Mouse (Mus musculus) forebrain, embryonic 12.5 days (tissue): ENCODE results near the gene Ror1. TPM values are rescaled to one million over a fixed set of nuclear protein-coding genes. Genes with fewer than 3 reads are reported as not detected.

ENCODE experiments used
- ATAC-seq: fragments of 200-750 bp; cut with Nextera tagmentation; 2 replicates; pipeline ENCODE4 v1.8.0; 2017; ENCODE audit warnings: moderate TSS enrichment; ENCODE audit not compliant: low FRiP score
- H3K27ac ChIP-seq: fragments of 300-500 bp; sonication (generic); 2 replicates; pipeline ENCODE4 v1.5.1; 2016; ENCODE audit warnings: mild to moderate bottlenecking
- H3K27me3 ChIP-seq: fragments of 300-500 bp; sonication (generic); 2 replicates; pipeline ENCODE4 v1.6.1; 2016; ENCODE audit warnings: mild to moderate bottlenecking
- H3K36me3 ChIP-seq: fragments of 300-500 bp; sonication (generic); replicated peaks from 2 replicates; pipeline ENCODE4 v1.6.1; 2016; ENCODE audit warnings: mild to moderate bottlenecking
- H3K4me1 ChIP-seq: fragments of 300-500 bp; sonication (generic); 2 replicates; pipeline ENCODE4 v1.6.1; 2016
- H3K4me2 ChIP-seq: fragments of 300-500 bp; sonication (generic); 2 replicates; pipeline ENCODE4 v1.6.1; 2016; ENCODE audit warnings: mild to moderate bottlenecking, moderate library complexity
- H3K4me3 ChIP-seq: fragments of 300-500 bp; sonication (generic); replicated peaks from 2 replicates; pipeline ENCODE4 v1.5.1; 2016; ENCODE audit warnings: mild to moderate bottlenecking
- H3K9ac ChIP-seq: fragments of 300-500 bp; sonication (generic); 2 replicates; pipeline ENCODE4 v1.6.1; 2016; ENCODE audit warnings: mild to moderate bottlenecking
- H3K9me3 ChIP-seq: fragments of 300-500 bp; sonication (generic); 2 replicates; pipeline ENCODE4 v1.6.1; 2016
- WGBS: fragments of 180-500 bp; shearing (Covaris S2); methylation state at CpG from one replicate; pipeline ENCODE4 v1.1.7; 2016; 5-methylcytosine and 5-hydroxymethylcytosine counted together
- polyA plus RNA-seq: library from polyadenylated mRNA; unstranded; fragments of >200 nt; fragmentation: Nextera tagmentation; extraction: Ambion mirVana; gene quantifications from 2 replicates; pipeline ENCODE4 v1.2.1, GENCODE M21; 2016

Gene Ror1
- polyA plus RNA-seq, 1 experiment from 2014 or later: 4.6 TPM

GRCm38 (mm10) chr4:100171483-100171898 is 75.9 kb downstream of the Ror1 start:
- Histone ChIP-seq H3K27ac (no peak overlapping the region), H3K36me3 (no peaks in the 10 kb centered on the region)
- 63% methylated on average over 5 of the region's 5 CpGs for WGBS

GRCm38 (mm10) chr4:100175594-100175993 is 80.0 kb downstream of the Ror1 start:
- no peak for ATAC-seq
- Histone ChIP-seq H3K27me3 (no peaks in the 10 kb centered on the region), H3K9me3 (no peaks in the 10 kb centered on the region), H3K4me2 (no peak overlapping the region), H3K9ac (no peak overlapping the region), H3K36me3 (no peaks in the 10 kb centered on the region), H3K4me1 (peaks cover 12% of the 10 kb centered on the region), H3K4me3 (no peak overlapping the region), H3K27ac (no peak overlapping the region)
- 95% methylated on average over 7 of the region's 7 CpGs for WGBS

More at GRCm38 (mm10) chr4:100171483-100171898, 75.9 kb downstream of the Ror1 start:
- H3K9ac ChIP-seq: no peak overlapping the region
- no peak overlapping the region for H3K4me2 ChIP-seq
- no peak for ATAC-seq
- H3K27me3 ChIP-seq: no peaks in the 10 kb centered on the region
- peaks cover 27% of the 10 kb centered on the region for H3K4me1 ChIP-seq
- H3K9me3 ChIP-seq: no peaks in the 10 kb centered on the region
- H3K4me3 ChIP-seq: no peak overlapping the region

GRCm38 (mm10) chr4:100178316-100178715 is 82.7 kb downstream of the Ror1 start:
- no peak for ATAC-seq
- H3K4me3 ChIP-seq: no peak overlapping the region
- H3K9ac ChIP-seq: no peak overlapping the region
- no peak overlapping the region for H3K4me2 ChIP-seq
- H3K27ac ChIP-seq: no peak overlapping the region
- WGBS: 94% methylated on average over 3 of the region's 3 CpGs
- no peaks in the 10 kb centered on the region for H3K4me1 ChIP-seq
- H3K36me3 ChIP-seq: no peaks in the 10 kb centered on the region
- no peaks in the 10 kb centered on the region for H3K27me3 ChIP-seq
- H3K9me3 ChIP-seq: no peaks in the 10 kb centered on the region

GRCm38 (mm10) chr4:100181676-100182075 is 86.1 kb downstream of the Ror1 start:
- H3K27ac ChIP-seq: no peak overlapping the region
- H3K27me3 ChIP-seq: no peaks in the 10 kb centered on the region
- H3K4me3 ChIP-seq: no peak overlapping the region
- no peak overlapping the region for H3K4me2 ChIP-seq
- H3K36me3 ChIP-seq: no peaks in the 10 kb centered on the region
- H3K9ac ChIP-seq: no peak overlapping the region
- H3K4me1 ChIP-seq: no peaks in the 10 kb centered on the region
- no peaks in the 10 kb centered on the region for H3K9me3 ChIP-seq
- WGBS: 65% methylated on average over 5 of the region's 5 CpGs
- no peak for ATAC-seq

GRCm38 (mm10) chr4:100186781-100187180 is 91.2 kb downstream of the Ror1 start:
- no peaks in the 10 kb centered on the region for H3K9me3 ChIP-seq
- WGBS: 89% methylated on average over 8 of the region's 8 CpGs

GRCm38 (mm10) chr4:100187563-100188200 is 92.1 kb downstream of the Ror1 start:
- no peaks in the 10 kb centered on the region for H3K9me3 ChIP-seq
- no peak overlapping the region for H3K9ac ChIP-seq
- no peaks in the 10 kb centered on the region for H3K36me3 ChIP-seq
- ATAC-seq: no peak
- WGBS: 52% methylated on average over 6 of the region's 6 CpGs
- no peak overlapping the region for H3K4me2 ChIP-seq
- peaks cover 8% of the 10 kb centered on the region for H3K4me1 ChIP-seq
- no peak overlapping the region for H3K27ac ChIP-seq
- no peak overlapping the region for H3K4me3 ChIP-seq
- no peaks in the 10 kb centered on the region for H3K27me3 ChIP-seq

More at GRCm38 (mm10) chr4:100186781-100187180, 91.2 kb downstream of the Ror1 start:
- Histone ChIP-seq H3K36me3 (no peaks in the 10 kb centered on the region), H3K27ac (no peak overlapping the region), H3K27me3 (no peaks in the 10 kb centered on the region), H3K4me1 (peaks cover 8% of the 10 kb centered on the region), H3K4me2 (no peak overlapping the region), H3K4me3 (no peak overlapping the region), H3K9ac (no peak overlapping the region)
- ATAC-seq: no peak

- Histone ChIP-seq H3K36me3 (no peaks in the 10 kb centered on the region), H3K4me2 (no peak overlapping the region), H3K27me3 (no peaks in the 10 kb centered on the region), H3K9me3 (no peaks in the 10 kb centered on the region), H3K4me3 (no peak overlapping the region), H3K4me1 (peaks cover 8% of the 10 kb centered on the region), H3K27ac (no peak overlapping the region), H3K9ac (no peak overlapping the region)
- ATAC-seq: no peak
- WGBS: 31% methylated on average over 4 of the region's 4 CpGs
Measured at GRCm38 (mm10) chr4:100188201-100188699, 92.7 kb downstream of the Ror1 start.

- Histone ChIP-seq H3K9me3 (no peaks in the 10 kb centered on the region), H3K9ac (no peak overlapping the region), H3K27me3 (no peaks in the 10 kb centered on the region), H3K27ac (no peak overlapping the region), H3K4me1 (peaks cover 8% of the 10 kb centered on the region), H3K4me3 (no peak overlapping the region), H3K4me2 (no peak overlapping the region), H3K36me3 (no peaks in the 10 kb centered on the region)
- ATAC-seq: no peak
- WGBS: 90% methylated on average over 6 of the region's 6 CpGs
Measured at GRCm38 (mm10) chr4:100191483-100191882, 95.9 kb downstream of the Ror1 start.

- no peak for ATAC-seq
- Histone ChIP-seq H3K4me3 (no peak overlapping the region), H3K27me3 (no peaks in the 10 kb centered on the region), H3K36me3 (no peaks in the 10 kb centered on the region), H3K4me2 (no peak overlapping the region), H3K9ac (no peak overlapping the region), H3K27ac (no peak overlapping the region), H3K9me3 (no peaks in the 10 kb centered on the region), H3K4me1 (no peaks in the 10 kb centered on the region)
- WGBS: 82% methylated on average over 3 of the region's 3 CpGs
Measured at GRCm38 (mm10) chr4:100194136-100194535, 98.5 kb downstream of the Ror1 start.

GRCm38 (mm10) chr4:100196255-100196793 is 100.7 kb downstream of the Ror1 start:
- H3K36me3 ChIP-seq: no peaks in the 10 kb centered on the region
- no peak for ATAC-seq
- 87% methylated on average over 5 of the region's 5 CpGs for WGBS
- no peaks in the 10 kb centered on the region for H3K9me3 ChIP-seq
- H3K9ac ChIP-seq: no peak overlapping the region
- no peak overlapping the region for H3K4me3 ChIP-seq
- H3K27ac ChIP-seq: no peak overlapping the region
- H3K4me1 ChIP-seq: no peaks in the 10 kb centered on the region
- no peaks in the 10 kb centered on the region for H3K27me3 ChIP-seq
- no peak overlapping the region for H3K4me2 ChIP-seq

GRCm38 (mm10) chr4:100198275-100198674 is 102.7 kb downstream of the Ror1 start:
- H3K4me2 ChIP-seq: no peak overlapping the region
- no peaks in the 10 kb centered on the region for H3K9me3 ChIP-seq
- no peaks in the 10 kb centered on the region for H3K4me1 ChIP-seq
- 81% methylated on average over 2 of the region's 2 CpGs for WGBS
- no peak overlapping the region for H3K4me3 ChIP-seq
- H3K27ac ChIP-seq: no peak overlapping the region
- no peaks in the 10 kb centered on the region for H3K27me3 ChIP-seq
- no peaks in the 10 kb centered on the region for H3K36me3 ChIP-seq
- ATAC-seq: no peak
- no peak overlapping the region for H3K9ac ChIP-seq

- no peak for ATAC-seq
- H3K4me1 ChIP-seq: no peaks in the 10 kb centered on the region
Measured at GRCm38 (mm10) chr4:100201322-100201721, 105.7 kb downstream of the Ror1 start.

GRCm38 (mm10) chr4:100203066-100203465 is 107.5 kb downstream of the Ror1 start:
- H3K9ac ChIP-seq: no peak overlapping the region
- no peaks in the 10 kb centered on the region for H3K4me1 ChIP-seq
- H3K4me3 ChIP-seq: no peak overlapping the region
- H3K27me3 ChIP-seq: no peaks in the 10 kb centered on the region
- no peaks in the 10 kb centered on the region for H3K9me3 ChIP-seq
- no peak for ATAC-seq
- no peaks in the 10 kb centered on the region for H3K36me3 ChIP-seq
- H3K4me2 ChIP-seq: no peak overlapping the region
- no peak overlapping the region for H3K27ac ChIP-seq
- 81% methylated on average over 5 of the region's 5 CpGs for WGBS

More at GRCm38 (mm10) chr4:100201322-100201721, 105.7 kb downstream of the Ror1 start:
- Histone ChIP-seq H3K27ac (no peak overlapping the region), H3K4me2 (no peak overlapping the region), H3K36me3 (no peaks in the 10 kb centered on the region), H3K4me3 (no peak overlapping the region), H3K27me3 (no peaks in the 10 kb centered on the region), H3K9ac (no peak overlapping the region), H3K9me3 (no peaks in the 10 kb centered on the region)
- WGBS: 36% methylated on average over 2 of the region's 2 CpGs
